Mouse (Mus musculus) hindbrain, embryonic 15.5 days (tissue): Measurements from ENCODE around the gene Gm47283. TPM values are rescaled to one million over a fixed set of nuclear protein-coding genes. Genes with fewer than 3 reads are reported as not detected.
"Not testable (repeated sequence)": the region's sequence is repeated elsewhere in the genome, so short reads cannot be mapped to it uniquely, and the experiment has no call there.

ENCODE experiments used
- ATAC-seq: fragments of 200-750 bp; cut with Nextera tagmentation; 2 replicates; pipeline ENCODE4 v1.8.0; 2017; ENCODE audit warnings: low read depth, moderate number of reproducible peaks, moderate TSS enrichment; ENCODE audit not compliant: low FRiP score
- H3K27ac ChIP-seq: fragments of 300-500 bp; sonication (generic); replicated peaks from 2 replicates; pipeline ENCODE4 v1.5.1; 2015; ENCODE audit warnings: mild to moderate bottlenecking, inconsistent platforms
- H3K27me3 ChIP-seq: fragments of 300-500 bp; sonication (generic); 2 replicates; pipeline ENCODE4 v1.6.1; 2015; ENCODE audit warnings: control low read depth, inconsistent platforms
- H3K36me3 ChIP-seq: fragments of 300-500 bp; sonication (generic); 2 replicates; pipeline ENCODE4 v1.6.1; 2015; ENCODE audit warnings: control low read depth, inconsistent platforms
- H3K4me1 ChIP-seq: fragments of 300-500 bp; sonication (generic); replicated peaks from 2 replicates; pipeline ENCODE4 v1.6.1; 2015; ENCODE audit warnings: control low read depth, inconsistent platforms
- H3K4me2 ChIP-seq: fragments of 300-500 bp; sonication (generic); 2 replicates; pipeline ENCODE4 v1.6.1; 2015; ENCODE audit warnings: moderate library complexity, mild to moderate bottlenecking, inconsistent platforms
- H3K4me3 ChIP-seq: fragments of 300-500 bp; sonication (generic); 2 replicates; pipeline ENCODE4 v1.5.1; 2015; ENCODE audit warnings: mild to moderate bottlenecking, inconsistent platforms
- H3K9ac ChIP-seq: fragments of 300-500 bp; sonication (generic); 2 replicates; pipeline ENCODE4 v1.6.1; 2015; ENCODE audit warnings: inconsistent platforms
- H3K9me3 ChIP-seq: fragments of 300-500 bp; sonication (generic); 2 replicates; pipeline ENCODE4 v1.6.1; 2016; ENCODE audit warnings: control low read depth, inconsistent platforms
- WGBS: fragments of 180-500 bp; shearing (Covaris S2); methylation state at CpG from one replicate; pipeline ENCODE4 v1.1.7; 2015; 5-methylcytosine and 5-hydroxymethylcytosine counted together
- polyA plus RNA-seq: library from polyadenylated mRNA; unstranded; fragments of >200 nt; fragmentation: Nextera tagmentation; extraction: Ambion mirVana; gene quantifications from 2 replicates; pipeline ENCODE4 v1.2.1, GENCODE M21; 2015

Gm47283 gene
- polyA plus RNA-seq, 1 experiment from 2014 or later = not detected

GRCm38 (mm10) chrY:90742261-90743052 lies 42.1 kb upstream of the Gm47283 start:
- H3K4me3 ChIP-seq, H3K27ac ChIP-seq, H3K9ac ChIP-seq, H3K4me1 ChIP-seq, H3K4me2 ChIP-seq, H3K27me3 ChIP-seq: not testable (repeated sequence)
- peaks cover 27% of the 10 kb centered on the region for H3K36me3 ChIP-seq
- peak; percentile 17; the same call in 1 of the 2 replicates for ATAC-seq
- 85% methylated on average over 49 of the region's 49 CpGs for WGBS
- peaks cover 28% of the 10 kb centered on the region for H3K9me3 ChIP-seq

- H3K4me2 ChIP-seq, H3K9ac ChIP-seq, ATAC-seq, H3K4me1 ChIP-seq, H3K4me3 ChIP-seq, H3K27me3 ChIP-seq, H3K27ac ChIP-seq: not testable (repeated sequence)
- Histone ChIP-seq H3K36me3 (peaks cover 27% of the 10 kb centered on the region), H3K9me3 (peaks cover 28% of the 10 kb centered on the region)
- 82% methylated on average over 35 of the region's 46 CpGs for WGBS
Measured at GRCm38 (mm10) chrY:90743053-90743810, 41.3 kb upstream of the Gm47283 start.

DNA sequence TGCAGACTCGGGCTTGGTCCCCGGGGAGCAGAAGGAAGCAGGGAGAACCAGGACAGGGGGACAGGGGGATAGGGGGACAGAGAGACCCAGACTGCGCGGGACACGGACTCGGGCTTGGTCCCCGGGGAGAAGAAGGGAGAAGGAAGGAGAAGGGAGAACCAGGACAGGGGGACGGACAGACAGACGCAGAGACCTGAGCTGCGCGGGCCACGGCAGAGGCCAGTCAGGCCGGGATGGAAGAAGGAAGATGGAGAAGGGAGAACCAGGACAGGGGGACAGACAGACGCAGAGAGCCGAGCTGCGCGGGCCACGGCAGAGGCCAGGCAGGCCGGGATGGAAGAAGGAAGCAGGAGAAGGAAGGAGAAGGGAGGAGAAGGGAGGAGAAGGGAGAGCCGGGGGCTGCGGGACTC lies 40.7 kb upstream of the Gm47283 start:
- no peaks in the 10 kb centered on the region for H3K4me1 ChIP-seq
- no peak overlapping the region for H3K4me2 ChIP-seq
- ATAC-seq = no peak
- no peak overlapping the region for H3K4me3 ChIP-seq
- H3K36me3 ChIP-seq = peaks cover 27% of the 10 kb centered on the region
- WGBS = 100% methylated on average over 1 of the region's 21 CpGs
- peaks cover 28% of the 10 kb centered on the region for H3K9me3 ChIP-seq
- no peak overlapping the region for H3K9ac ChIP-seq
- H3K27me3 ChIP-seq = no peaks in the 10 kb centered on the region
- no peak overlapping the region for H3K27ac ChIP-seq

DNA sequence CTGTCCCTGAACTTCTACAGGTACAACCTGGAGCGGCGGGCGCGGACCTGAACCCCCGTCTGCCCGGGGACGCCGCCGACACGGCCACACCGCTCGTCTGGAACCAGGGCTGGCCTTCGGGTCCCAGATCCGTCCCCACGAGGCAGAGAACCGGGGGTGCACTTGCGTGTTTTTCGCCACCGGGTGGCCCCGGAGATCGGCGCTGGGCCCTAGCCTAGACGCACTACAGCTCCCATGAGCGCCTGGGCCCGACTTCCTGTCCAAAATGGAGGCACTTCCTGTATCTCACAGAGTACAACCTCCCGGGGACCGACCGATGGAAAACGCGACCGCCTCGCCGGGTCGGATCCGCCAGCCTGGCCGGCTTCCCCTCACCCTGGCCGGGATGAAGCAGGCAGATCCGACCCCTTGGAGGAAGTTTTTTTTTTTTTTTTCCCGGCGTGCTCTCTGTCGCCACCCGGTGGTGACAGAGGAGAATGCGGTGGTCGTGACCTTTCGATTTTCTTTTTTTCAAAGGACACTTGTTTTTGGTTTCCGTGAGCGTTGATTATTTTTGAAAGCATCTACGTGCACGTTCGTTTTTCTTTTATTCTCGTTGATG lies 40.1 kb upstream of the Gm47283 start:
- H3K4me3 ChIP-seq = peak overlapping the region; percentile 22
- H3K36me3 ChIP-seq = peaks cover 24% of the 10 kb centered on the region
- peak overlapping the region; percentile 35 for H3K4me2 ChIP-seq
- peak overlapping the region; percentile 71 for H3K27ac ChIP-seq
- not testable (repeated sequence) for H3K4me1 ChIP-seq, H3K27me3 ChIP-seq, H3K9ac ChIP-seq
- peaks cover 22% of the 10 kb centered on the region for H3K9me3 ChIP-seq
- peak; percentile 93 for ATAC-seq
- WGBS = 65% methylated on average over 51 of the region's 51 CpGs

- not testable (repeated sequence) for H3K4me3 ChIP-seq, H3K27me3 ChIP-seq, H3K4me1 ChIP-seq, H3K4me2 ChIP-seq, ATAC-seq, H3K27ac ChIP-seq, H3K9ac ChIP-seq
- 96% methylated on average over 5 of the region's 5 CpGs for WGBS
- Histone ChIP-seq H3K9me3 (peaks cover 15% of the 10 kb centered on the region), H3K36me3 (peaks cover 17% of the 10 kb centered on the region)
Measured at GRCm38 (mm10) chrY:90745256-90745655, 39.3 kb upstream of the Gm47283 start.

DNA sequence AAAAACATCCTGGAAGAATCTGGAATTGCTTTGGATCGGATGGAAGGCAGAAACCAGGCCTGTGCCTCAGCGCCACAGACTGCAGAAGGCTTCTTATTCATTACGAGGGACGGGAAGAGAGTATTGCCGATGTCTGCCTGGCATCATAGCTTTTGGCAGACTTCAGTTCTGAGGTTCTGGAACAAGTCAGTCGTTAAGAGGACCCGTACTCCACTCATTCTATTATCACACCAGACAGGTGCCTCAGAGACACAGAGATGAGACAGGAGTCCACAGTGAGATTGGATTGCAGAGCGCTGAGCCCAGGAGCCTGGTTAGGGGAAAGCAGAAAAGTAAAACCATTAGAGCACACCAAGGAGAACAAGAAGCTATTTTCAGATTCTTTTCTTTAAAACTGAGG lies 29.8 kb upstream of the Gm47283 start, which contains the start of gene Gm21860:
Gm21860 (minus strand) TSS at position 101 of the 400 bp plus-strand sequence.
- not testable (repeated sequence) for H3K9me3 ChIP-seq, ATAC-seq, H3K27ac ChIP-seq, H3K4me1 ChIP-seq, H3K27me3 ChIP-seq, H3K4me2 ChIP-seq, H3K4me3 ChIP-seq, H3K9ac ChIP-seq, H3K36me3 ChIP-seq
- WGBS = no CpG with 5 or more reads among the region's 8 CpGs

- not testable (repeated sequence) for H3K27ac ChIP-seq, H3K4me1 ChIP-seq, H3K4me3 ChIP-seq, H3K36me3 ChIP-seq, ATAC-seq, H3K27me3 ChIP-seq, H3K9ac ChIP-seq, H3K9me3 ChIP-seq, H3K4me2 ChIP-seq
- no CpG with 5 or more reads among the region's 8 CpGs for WGBS
Measured at GRCm38 (mm10) chrY:90839077-90839476, 54.5 kb downstream of the Gm47283 start, which contains the start of gene Gm21748. Gene Gm21748, minus strand, starts transcription at chrY:90839177.

Other genes starting within 250 kb of the Gm47283 start
- not detected in 2 replicates for gene Gm21860, start 29.9 kb upstream of the Gm47283 start, polyA plus RNA-seq
- gene Gm21748, start 54.4 kb downstream of the Gm47283 start, polyA plus RNA-seq = not detected in 2 replicates